Comparison of ENCODE assay signal across 16 mouse cellular contexts in the genomic region with DNA sequence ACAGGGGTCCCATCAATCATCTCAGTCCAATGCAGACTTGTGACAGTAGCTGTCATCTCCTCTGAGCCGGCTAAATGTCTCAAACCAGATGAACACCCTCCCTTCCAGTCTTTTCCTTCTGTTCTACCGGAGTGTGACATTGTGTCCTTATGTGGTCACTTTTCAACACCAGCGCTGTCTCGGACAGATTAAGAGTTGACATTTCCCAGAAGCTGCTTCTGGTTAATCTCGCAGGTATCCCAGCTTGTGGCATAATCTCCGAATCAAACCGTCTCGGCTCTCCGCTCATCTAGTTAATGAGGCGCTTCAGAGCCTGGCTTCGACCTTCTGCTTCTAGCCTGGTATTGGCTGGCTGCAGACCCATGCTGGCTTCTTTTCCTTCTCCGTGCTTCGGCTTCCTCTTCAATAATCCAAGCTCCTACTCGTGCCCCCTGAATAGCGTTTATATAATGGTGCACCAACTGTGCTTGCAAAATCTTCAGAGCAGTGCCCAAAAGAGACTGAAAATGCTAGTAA. TPM values are rescaled to one million over a fixed set of nuclear protein-coding genes. Genes with fewer than 3 reads are reported as not detected.
"Had no signal": no experiment of that assay in that cellular context is flagged by ENCODE, and none has a peak within 500 bp of the region (broad histone marks: within the 10 kb centered on the region; RNA-seq: fewer than 3 reads in every experiment).

No protein-coding gene starts in this region.

- H3K36me3 ChIP-seq: liver, embryonic 13.5 days; lung, embryonic 15.5 days; neural tube, embryonic 12.5 days had no signal

- H3K4me3 ChIP-seq: layer of hippocampus, adult 2 months; limb, embryonic 12.5 days; liver, embryonic 13.5 days; lung, embryonic 15.5 days; midbrain, embryonic 13.5 days; neural tube, embryonic 12.5 days had no signal

- H3K9ac ChIP-seq: limb, embryonic 12.5 days; liver, embryonic 13.5 days; liver, postnatal 0 days; lung, embryonic 15.5 days; midbrain, embryonic 13.5 days; neural tube, embryonic 12.5 days had no signal

- H3K9me3 ChIP-seq: limb, embryonic 12.5 days; liver, embryonic 13.5 days; lung, embryonic 15.5 days; midbrain, embryonic 13.5 days; neural tube, embryonic 12.5 days had no signal

- H3K4me2 ChIP-seq: limb, embryonic 12.5 days; liver, embryonic 13.5 days; lung, embryonic 15.5 days; midbrain, embryonic 13.5 days; neural tube, embryonic 12.5 days had no signal

- H3K27me3 ChIP-seq: limb, embryonic 12.5 days; liver, embryonic 13.5 days; lung, embryonic 15.5 days; midbrain, embryonic 13.5 days; neural tube, embryonic 12.5 days had no signal

- H3K4me1 ChIP-seq: limb, embryonic 12.5 days; liver, embryonic 13.5 days; lung, embryonic 15.5 days had no signal

- ATAC-seq: liver, postnatal 0 days; midbrain, embryonic 13.5 days had no signal

- H3K27ac ChIP-seq: layer of hippocampus, adult 2 months; limb, embryonic 12.5 days; liver, embryonic 13.5 days; lung, embryonic 15.5 days; midbrain, embryonic 13.5 days; neural tube, embryonic 12.5 days; stomach, postnatal 0 days had no signal

- DNase-seq: kidney, postnatal 10 days; kidney, postnatal 4 days; liver; liver, embryonic 13.5 days; liver, postnatal 0 days; lung, postnatal 14 days; right cerebral cortex, postnatal 25 days; thymus, postnatal 4 days had no signal

RNA-seq across cellular contexts. Expression of gene Myh3, which starts 5.4 kb away (rescaled TPM):
- total RNA-seq: monocyte, adult 5-6 weeks; neutrophil, adult 5-6 weeks had no signal

RNA-seq across cellular contexts. Expression of gene Tmem220, which starts 47.7 kb away (rescaled TPM):
- total RNA-seq: monocyte, adult 5-6 weeks had no signal
